Mouse (Mus musculus) lung, embryonic 15.5 days (tissue): ENCODE measurements around the gene 4930519P11Rik. TPM values are rescaled to one million over a fixed set of nuclear protein-coding genes. Genes with fewer than 3 reads are reported as not detected.

Experiments
- ATAC-seq: fragments of 200-750 bp; cut with Nextera tagmentation; 2 replicates; pipeline ENCODE4 v1.8.0; 2017; ENCODE audit warnings: moderate number of reproducible peaks, borderline replicate concordance; ENCODE audit not compliant: low FRiP score, low TSS enrichment; ENCODE audit errors: extremely low read depth
- H3K27ac ChIP-seq: fragments of 300-500 bp; sonication (generic); 2 replicates; pipeline ENCODE4 v1.5.1; 2015; ENCODE audit warnings: moderate library complexity, mild to moderate bottlenecking, inconsistent platforms
- H3K27me3 ChIP-seq: fragments of 300-500 bp; sonication (generic); 2 replicates; pipeline ENCODE4 v1.6.1; 2015; ENCODE audit warnings: inconsistent platforms
- H3K36me3 ChIP-seq: fragments of 300-500 bp; sonication (generic); 2 replicates; pipeline ENCODE4 v1.6.1; 2015; ENCODE audit warnings: inconsistent platforms
- H3K4me1 ChIP-seq: fragments of 300-500 bp; sonication (generic); 2 replicates; pipeline ENCODE4 v1.6.1; 2015; ENCODE audit warnings: inconsistent platforms
- H3K4me2 ChIP-seq: fragments of 300-500 bp; sonication (generic); 2 replicates; pipeline ENCODE4 v1.6.1; 2015; ENCODE audit warnings: inconsistent platforms, mild to moderate bottlenecking, moderate library complexity
- H3K4me3 ChIP-seq: fragments of 300-500 bp; sonication (generic); 2 replicates; pipeline ENCODE4 v1.5.1; 2015; ENCODE audit warnings: mild to moderate bottlenecking, inconsistent platforms
- H3K9ac ChIP-seq: fragments of 300-500 bp; sonication (generic); 2 replicates; pipeline ENCODE4 v1.6.1; 2015; ENCODE audit warnings: inconsistent platforms
- H3K9me3 ChIP-seq: fragments of 300-500 bp; sonication (generic); 2 replicates; pipeline ENCODE4 v1.6.1; 2016; ENCODE audit warnings: inconsistent platforms
- WGBS: fragments of 180-500 bp; shearing (Covaris S2); methylation state at CpG from one replicate; pipeline ENCODE4 v1.1.7; 2015; 5-methylcytosine and 5-hydroxymethylcytosine counted together
- polyA plus RNA-seq: library from polyadenylated mRNA; unstranded; fragments of >200 nt; fragmentation: Nextera tagmentation; extraction: Ambion mirVana; gene quantifications from 2 replicates; pipeline ENCODE4 v1.2.1, GENCODE M21; 2015

The 4930519P11Rik gene
- polyA plus RNA-seq, 1 experiment from 2014 or later = not detected

DNA sequence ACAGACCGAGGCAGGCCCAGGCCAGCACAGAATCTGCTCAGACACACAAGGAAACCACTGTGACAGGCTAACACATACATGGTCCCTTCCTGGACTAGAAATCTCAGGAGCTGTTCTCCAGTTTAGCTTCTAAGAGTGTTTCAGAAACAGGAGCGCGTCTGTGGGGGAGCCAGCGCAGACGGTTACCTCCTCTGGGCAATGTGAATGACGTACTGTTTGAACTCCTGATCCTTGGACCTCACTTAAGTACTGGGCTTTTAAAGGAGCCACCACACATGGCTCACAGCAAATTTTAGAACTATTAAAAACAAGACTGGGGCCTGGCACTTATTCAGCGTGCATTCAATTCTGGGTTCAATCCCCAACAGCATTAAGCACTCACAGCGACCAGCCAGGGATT, 46.6 kb downstream of the 4930519P11Rik start:
- H3K27me3 ChIP-seq = no peaks in the 10 kb centered on the region
- 0 out of 2 replicates have a peak overlapping the region, but pooled peaks have one; percentile 67 for H3K4me2 ChIP-seq
- H3K36me3 ChIP-seq = peaks cover 23% of the 10 kb centered on the region
- H3K9ac ChIP-seq = no peak overlapping the region
- no peak for ATAC-seq
- peak overlapping the region; percentile 48 for H3K27ac ChIP-seq
- H3K4me3 ChIP-seq = no peak overlapping the region
- 47% methylated on average over 8 of the region's 8 CpGs for WGBS
- peaks cover 42% of the 10 kb centered on the region for H3K4me1 ChIP-seq
- no peaks in the 10 kb centered on the region for H3K9me3 ChIP-seq

DNA sequence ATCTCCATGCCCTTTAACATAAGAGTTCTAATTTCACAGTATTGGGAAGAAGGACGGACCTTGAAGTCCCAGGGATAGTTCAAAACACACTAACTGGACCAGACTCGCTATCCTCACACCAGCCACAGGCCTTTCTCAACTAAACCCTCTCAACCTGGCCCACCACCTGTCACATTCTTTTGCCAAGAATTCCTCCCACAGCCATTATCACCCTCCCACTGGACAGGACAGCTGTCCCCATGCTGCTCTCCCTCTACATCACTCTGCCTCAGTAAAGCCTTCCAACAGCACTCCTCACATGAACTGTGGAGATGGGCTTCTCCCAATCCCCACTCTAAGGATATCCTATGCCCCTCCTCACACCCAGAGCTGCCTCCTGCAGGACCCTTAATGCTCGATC, 47.7 kb downstream of the 4930519P11Rik start:
- H3K4me2 ChIP-seq = no peak overlapping the region
- no peaks in the 10 kb centered on the region for H3K27me3 ChIP-seq
- H3K27ac ChIP-seq = no peak overlapping the region
- no peak overlapping the region for H3K9ac ChIP-seq
- H3K36me3 ChIP-seq = peaks cover 32% of the 10 kb centered on the region
- no peak for ATAC-seq
- H3K4me1 ChIP-seq = peaks cover 34% of the 10 kb centered on the region
- H3K9me3 ChIP-seq = no peaks in the 10 kb centered on the region
- no peak overlapping the region for H3K4me3 ChIP-seq
- WGBS = 81% methylated on average over 3 of the region's 3 CpGs

DNA sequence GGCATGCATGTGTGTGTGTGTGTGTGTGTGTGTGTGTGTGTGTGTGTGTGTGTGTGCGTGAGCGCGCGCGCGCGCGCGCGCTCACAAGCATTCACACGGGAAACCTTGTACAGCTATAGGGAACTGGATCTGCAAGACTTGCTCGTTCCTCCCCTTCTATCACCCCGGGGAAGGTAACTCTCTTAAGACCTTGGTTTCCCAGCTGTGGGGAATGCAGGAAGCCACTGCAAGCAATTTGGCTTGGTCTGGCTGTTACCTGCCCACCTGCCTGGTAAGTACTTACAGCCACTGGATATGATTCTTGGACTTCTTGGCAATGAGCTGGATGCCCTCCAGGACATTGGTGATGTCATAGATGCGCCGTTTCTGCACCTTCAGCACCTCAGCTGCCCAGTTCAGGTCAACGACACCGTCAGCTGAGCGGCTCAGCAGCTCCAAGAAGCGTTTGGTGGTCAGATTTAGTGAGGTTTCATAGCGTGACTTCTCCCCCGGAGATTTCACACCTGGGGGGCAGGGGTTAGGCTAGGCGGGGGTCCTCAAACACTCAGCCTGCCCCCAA, 49.5 kb downstream of the 4930519P11Rik start:
- H3K9me3 ChIP-seq = no peaks in the 10 kb centered on the region
- no peak for ATAC-seq
- H3K4me3 ChIP-seq = no peak overlapping the region
- H3K9ac ChIP-seq = no peak overlapping the region
- no peak overlapping the region for H3K4me2 ChIP-seq
- H3K4me1 ChIP-seq = peaks cover 32% of the 10 kb centered on the region
- H3K27me3 ChIP-seq = no peaks in the 10 kb centered on the region
- no peak overlapping the region for H3K27ac ChIP-seq
- WGBS = 77% methylated on average over 22 of the region's 22 CpGs
- peaks cover 35% of the 10 kb centered on the region for H3K36me3 ChIP-seq

Other genes starting within 250 kb of the 4930519P11Rik start
- 17.8 and 19.8 TPM in 2 replicates for gene Cdk5rap1, start 240.4 kb downstream of the 4930519P11Rik start, polyA plus RNA-seq
- 8.6 and 10.5 TPM in 2 replicates for gene Snta1, start 205.3 kb downstream of the 4930519P11Rik start, polyA plus RNA-seq
- gene Cbfa2t2, start 177.0 kb downstream of the 4930519P11Rik start, polyA plus RNA-seq = 33.6 and 37.6 TPM in 2 replicates
- 0.81 and 0.91 TPM in 2 replicates for gene 1700003F12Rik, start 66.4 kb downstream of the 4930519P11Rik start, polyA plus RNA-seq
- 0.20 and 0.22 TPM in 2 replicates for gene Actl10, start 61.7 kb downstream of the 4930519P11Rik start, polyA plus RNA-seq
- 2.1 and 2.9 TPM in 2 replicates for gene Necab3, start 54.5 kb downstream of the 4930519P11Rik start, polyA plus RNA-seq
- gene E2f1, start 43.5 kb downstream of the 4930519P11Rik start, polyA plus RNA-seq = 28.1 and 31.2 TPM in 2 replicates
- 26.4 and 29.1 TPM in 2 replicates for gene Pxmp4, start 9.7 kb downstream of the 4930519P11Rik start, polyA plus RNA-seq
- 1.0 TPM in 2 replicates for gene Zfp341, start 140 bp downstream of the 4930519P11Rik start, polyA plus RNA-seq
- gene Chmp4b, start 38.3 kb upstream of the 4930519P11Rik start, polyA plus RNA-seq = 27.2 and 27.6 TPM in 2 replicates
- not detected in 2 replicates for gene Gm14214, start 156.6 kb upstream of the 4930519P11Rik start, polyA plus RNA-seq
- gene Raly, start 177.7 kb upstream of the 4930519P11Rik start, polyA plus RNA-seq = 42.2 and 48.0 TPM in 2 replicates
- 0.24 TPM in 1 of 2 replicates, not detected in the other for gene a, start 178.0 kb upstream of the 4930519P11Rik start, polyA plus RNA-seq